Mouse (Mus musculus): Measurements from ENCODE around the gene Sult1a1.

Sult1a1 gene

DNA sequence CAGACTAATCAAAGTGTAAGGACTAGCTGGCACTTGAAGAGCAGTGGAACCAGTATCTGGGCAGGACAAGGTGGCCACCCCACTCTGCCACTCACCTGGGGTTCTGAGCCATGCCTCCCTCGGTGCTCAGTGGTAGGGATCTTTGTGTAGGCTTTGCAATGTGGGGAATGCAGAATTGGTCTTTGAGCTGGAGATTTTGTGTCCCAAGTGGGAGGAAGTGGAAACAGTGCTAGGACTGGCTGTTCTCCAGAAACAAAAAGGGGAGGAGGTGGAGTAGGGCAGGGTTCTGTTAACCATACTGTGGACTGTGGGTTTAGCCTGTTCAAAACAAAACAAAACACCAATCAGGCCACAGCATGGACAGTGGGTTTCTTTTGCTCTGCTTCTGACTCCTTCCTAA, at the start of gene Sult1a1:
TSS of gene Sult1a1 (minus strand) at position 226 of the 400 bp plus-strand sequence.
- in situ Hi-C loops (cut with MboI, MseI) = no loop called here

DNA sequence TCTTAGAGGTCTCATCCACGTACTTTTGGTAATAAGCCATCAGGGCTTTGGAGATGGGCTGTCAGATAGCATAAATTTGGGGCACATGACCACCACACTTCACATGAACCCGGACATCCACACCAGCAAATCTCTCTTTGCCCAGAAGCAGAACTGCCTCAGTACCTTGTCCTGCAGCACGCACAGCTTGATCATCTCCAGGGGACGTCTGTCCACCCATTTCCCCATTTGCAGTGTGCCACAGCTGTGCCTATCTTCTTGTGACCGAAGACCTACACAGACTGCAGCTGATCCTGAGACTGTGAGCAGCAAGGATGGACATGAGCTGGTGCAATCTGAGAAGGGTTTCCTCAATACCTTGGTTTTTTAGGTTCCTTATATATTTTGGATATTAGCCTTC, 49.4 kb upstream of the Sult1a1 start:
- in situ Hi-C loops (cut with MboI, MseI) = no loop called here

DNA sequence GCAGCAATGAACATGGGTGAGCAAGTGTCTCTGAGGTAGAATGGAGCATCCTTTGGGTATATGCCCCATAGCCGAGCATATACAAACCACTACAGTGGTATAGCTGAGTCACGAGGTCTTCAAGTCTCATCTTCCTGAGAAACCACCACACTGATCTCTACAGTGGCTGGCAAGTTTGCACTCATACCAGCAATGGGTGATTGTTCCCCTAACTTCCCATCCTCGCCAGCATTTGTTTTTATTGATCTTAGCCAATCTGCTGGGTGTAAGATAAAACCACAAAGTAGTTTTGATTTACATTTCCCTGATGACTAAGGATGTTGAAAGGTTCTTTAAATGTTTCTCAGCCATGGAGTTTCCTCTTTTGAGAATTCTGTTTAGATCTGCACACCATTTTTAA, 48.8 kb upstream of the Sult1a1 start:
- in situ Hi-C loops (cut with MboI, MseI) = no loop called here

DNA sequence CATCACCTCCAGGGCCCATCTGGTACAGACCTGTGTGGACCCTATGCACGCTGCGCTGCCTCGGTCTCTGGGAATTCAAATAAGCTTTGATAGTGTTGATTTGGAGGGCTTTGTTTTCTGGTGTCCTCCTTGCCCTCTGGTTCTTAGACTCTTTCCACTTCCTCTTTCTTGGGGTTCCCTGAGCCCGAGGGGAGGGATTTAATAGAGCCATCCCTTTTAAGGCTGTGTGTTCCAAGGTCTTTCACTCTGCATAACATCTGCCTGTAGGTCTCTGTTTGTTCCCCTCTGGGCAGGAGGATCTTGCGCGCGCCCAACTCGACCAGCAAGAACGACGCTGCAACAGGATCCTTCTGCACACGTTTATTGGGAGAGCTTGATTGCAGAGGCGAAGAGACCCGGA, 45.4 kb upstream of the Sult1a1 start:
- in situ Hi-C loops (cut with MboI, MseI) = no loop called here

DNA sequence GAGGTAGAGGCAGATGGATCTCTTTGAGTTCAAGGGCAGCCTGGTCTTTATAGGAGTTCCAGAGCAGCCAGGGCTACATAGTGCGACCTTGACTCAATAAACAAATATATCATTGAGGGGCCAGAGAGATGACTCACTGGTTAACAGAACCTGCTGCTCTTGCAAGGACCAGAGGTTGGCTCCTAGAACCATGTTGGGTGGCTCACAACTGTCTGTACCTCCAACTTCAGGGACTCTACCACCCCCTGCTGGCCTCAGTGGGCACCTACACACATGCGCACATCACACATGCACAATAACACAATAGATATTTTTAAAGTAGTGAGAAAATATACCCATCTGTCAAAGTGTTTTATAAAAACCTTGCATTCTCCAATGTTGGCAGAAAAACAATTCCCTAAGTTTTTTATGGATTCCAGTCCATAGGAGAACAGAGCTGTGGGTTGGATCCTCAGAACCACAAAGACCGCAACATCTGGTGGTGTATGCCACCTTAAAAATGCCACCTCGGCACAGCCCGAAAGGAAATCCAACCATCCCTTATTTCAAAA, 42.6 kb upstream of the Sult1a1 start:
- in situ Hi-C loops (cut with MboI, MseI) = no loop called here

DNA sequence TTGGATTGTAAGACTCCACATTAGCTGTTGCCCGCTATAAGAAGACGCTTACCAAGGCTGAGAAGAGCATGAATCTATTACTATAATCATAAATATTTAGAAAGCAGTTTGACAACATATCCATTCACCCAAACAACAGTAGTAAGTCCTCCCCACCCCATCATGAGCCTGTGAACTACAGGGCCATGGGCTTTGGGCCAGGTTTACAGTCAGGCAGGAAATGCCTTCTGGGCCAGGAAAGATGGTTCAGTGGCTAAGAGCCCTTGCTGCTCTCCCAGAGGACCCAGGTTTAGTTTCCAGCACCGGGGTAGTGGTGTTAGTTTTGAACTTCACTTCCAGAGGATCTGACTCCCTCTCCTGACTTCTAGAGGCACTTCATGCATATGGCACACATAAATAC, 41.3 kb upstream of the Sult1a1 start:
- in situ Hi-C loops (cut with MboI, MseI) = no loop called here

DNA sequence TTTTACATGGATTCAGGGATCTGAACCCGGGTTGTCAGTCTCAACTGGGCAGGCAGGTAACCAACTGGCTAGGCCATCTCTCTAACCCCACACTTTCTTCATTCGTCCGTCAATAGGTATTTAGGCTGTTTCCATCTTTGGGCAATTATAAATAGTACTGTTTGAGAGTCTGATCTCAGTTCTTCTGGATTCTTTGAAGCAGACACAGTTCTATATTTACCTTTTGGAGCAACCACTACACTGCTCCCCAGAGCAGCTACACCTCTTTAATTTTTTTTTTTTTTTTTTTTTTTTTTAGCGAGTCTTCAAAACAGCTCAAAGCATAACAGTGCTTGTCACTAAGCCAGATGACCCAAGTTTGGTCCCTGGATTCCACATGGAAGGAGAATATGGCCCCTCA, 39.4 kb upstream of the Sult1a1 start:
- in situ Hi-C loops (cut with MboI, MseI) = no loop called here

DNA sequence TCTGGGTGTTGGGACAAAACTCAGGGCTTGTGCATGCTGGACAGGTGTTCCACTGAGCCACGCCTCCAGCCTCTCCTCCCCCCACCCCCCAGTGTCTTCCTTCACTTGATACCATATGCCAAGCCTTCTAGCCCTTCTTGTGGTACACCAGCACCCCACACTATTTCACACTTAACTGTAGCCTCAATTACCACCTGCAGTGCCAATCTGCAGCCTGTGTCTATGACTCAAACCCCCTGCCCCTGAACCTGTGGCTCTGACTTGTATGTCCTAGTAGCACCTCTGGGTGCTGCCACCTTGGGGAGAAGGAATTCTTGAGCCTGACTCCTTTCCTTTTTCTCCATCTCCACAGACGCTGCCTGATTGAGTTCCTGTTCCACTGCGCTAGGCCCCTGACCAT, 35.7 kb upstream of the Sult1a1 start:
- in situ Hi-C loops (cut with MboI, MseI) = no loop called here

DNA sequence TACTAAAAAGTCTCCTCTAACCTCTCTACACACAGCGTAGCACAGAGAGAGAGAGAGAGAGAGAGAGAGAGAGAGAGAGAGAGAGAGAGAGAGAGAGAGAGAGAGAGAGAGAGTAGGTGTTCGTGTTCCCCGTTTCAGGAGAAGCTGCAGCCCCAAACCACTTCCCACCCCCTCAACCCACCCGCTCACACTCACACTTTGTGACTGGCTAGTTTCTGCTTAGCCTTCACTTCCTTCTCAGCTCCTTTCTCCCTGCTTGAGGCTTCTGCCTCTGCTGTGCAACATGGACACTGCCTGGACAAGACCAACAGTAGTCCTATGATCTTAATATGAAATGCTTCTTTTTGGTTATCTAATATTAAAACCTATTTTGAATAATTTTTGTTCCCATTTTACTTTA, 34.0 kb upstream of the Sult1a1 start:
- in situ Hi-C loops (cut with MboI, MseI) = no loop called here

DNA sequence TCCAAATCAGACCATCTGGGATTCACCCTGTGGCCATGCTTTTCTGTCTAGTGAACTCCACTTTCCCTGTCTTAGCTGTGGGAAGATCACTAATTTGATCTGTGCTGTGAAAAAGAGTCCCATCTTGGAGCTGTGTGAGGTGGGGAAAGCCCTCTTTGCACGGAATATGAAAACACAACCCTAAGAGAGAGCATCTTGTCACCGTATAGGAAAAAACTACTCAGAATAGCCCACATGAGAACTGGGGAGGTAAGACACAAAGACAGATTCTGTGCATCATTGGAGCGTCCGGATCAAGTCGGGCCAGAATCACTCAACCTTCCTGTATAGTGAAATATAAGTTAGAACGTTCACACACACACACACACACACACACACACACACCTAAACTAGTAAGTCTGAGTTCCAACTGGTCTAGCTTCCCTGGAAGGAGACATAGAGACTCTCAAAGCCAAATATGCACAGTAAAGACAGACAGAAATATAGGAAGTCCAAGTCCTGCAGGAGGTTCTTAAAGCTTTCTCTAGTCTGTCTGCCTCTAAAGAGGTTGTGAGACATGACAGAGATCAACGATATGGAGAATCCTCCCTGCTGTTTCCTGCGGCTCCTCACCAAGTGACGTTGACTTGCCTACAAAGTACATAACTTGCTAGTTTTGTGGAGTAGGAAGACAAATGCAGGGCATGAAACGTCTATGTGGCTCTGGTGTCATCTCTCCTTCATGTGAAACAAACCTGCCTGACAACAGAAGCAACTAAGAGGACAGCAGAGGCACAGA, 32.1 kb upstream of the Sult1a1 start:
- in situ Hi-C loops (cut with MboI, MseI) = loop anchor here (5.0 kb wide), 1 partner anchor 49 kb away; the partner anchor contains the start of gene Mapk3

DNA sequence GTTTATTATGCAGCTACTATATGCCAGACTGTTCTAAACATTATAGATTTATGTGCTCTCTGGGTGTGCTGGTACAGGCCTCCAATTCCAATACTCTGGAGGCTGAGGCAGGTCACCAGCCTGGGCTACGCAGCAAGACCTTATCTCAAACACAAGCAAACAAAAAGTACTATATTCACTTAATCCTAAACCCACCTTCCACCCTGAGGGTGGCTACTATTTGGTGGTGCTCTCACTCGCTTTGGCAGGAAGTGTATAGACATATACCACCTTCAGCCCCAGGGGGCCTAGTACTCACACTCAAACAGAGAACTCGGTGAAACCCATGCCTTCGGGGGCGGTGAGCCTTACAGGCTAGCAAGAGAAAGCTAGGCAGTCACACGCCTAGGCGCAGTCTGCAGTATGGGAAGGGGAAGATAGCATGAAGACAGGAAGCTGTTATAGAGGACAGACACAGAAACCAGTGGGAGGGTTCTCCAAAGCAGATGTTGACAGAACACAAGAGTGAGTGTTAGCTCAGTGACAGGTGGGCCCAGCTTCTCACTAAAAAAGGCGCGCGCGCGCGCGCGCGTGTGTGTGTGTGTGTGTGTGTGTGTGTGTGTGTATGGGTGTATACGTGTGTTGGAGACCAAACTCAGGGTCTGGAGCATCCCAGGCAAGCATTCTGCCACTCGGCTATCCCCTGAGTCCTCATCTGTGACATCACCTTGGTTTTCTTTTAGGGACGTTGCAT, 31.4 kb upstream of the Sult1a1 start, which contains the start of gene Coro1a:
TSS of gene Coro1a (minus strand) at position 346 of the 733 bp plus-strand sequence.
- in situ Hi-C loops (cut with MboI, MseI) = loop anchor here (5.0 kb wide), 1 partner anchor 50 kb away; the partner anchor contains the start of gene Mapk3

DNA sequence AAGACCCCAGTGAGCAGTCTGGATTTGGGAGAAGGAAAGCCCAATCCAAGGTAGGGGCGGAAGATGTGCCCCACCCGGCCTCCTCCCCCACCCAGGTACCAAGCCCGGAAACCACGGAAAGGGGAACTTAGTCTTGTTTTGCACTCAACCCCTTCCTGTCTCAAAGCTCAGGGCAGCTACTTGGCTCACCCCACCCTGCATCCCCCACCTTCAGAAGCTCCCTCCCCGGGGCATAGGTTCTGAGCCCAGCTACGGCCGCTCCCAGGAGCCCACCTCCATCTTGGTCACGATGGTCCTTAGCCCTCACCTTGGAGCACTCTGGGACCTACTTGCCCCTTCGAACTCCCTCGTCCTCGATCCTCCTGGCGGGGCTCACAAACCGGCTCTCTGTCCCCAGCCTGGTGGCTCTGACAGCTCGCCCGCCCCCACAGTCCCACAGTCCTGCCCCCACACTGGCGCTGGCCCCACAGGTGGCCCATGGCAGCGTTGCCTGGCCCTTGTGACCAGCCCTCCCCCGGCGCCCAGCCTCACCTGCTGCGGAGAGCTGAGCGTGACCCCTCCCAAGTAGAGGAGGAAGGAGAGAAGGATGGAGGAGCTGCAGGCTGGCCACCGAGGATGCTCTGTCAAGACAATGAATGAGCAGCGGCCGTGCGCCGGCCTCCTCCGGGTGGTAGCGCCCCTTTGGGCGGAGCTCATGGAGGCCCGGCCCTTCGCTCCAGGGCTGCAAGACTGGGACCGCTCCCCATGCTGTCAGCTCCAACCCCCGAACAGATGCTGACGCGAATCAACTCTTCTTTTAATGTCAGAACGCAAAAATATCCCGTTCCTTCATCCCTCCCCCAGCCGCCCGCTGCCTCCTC, 28.1 kb upstream of the Sult1a1 start:
- in situ Hi-C loops (cut with MboI, MseI) = loop anchor here (5.0 kb wide), 1 partner anchor 493 kb away; the partner anchor contains the start of gene Cd2bp2

DNA sequence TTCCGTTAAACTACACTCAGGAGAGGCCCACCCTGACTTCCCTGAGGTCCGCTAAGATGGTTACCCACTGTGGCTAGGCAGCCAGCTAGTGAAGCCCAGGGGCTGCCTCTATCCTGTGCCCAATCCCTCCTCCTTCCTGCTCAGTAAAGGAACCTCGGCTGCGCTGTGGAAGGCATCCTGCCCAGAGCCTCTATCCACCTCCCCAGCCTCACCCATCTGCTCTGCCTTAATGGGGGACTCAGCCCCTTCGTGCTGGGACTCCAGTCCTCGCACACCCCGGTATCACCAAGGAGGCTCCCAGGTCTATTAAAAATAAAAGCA, 27.5 kb upstream of the Sult1a1 start:
- in situ Hi-C loops (cut with MboI, MseI) = loop anchor here (5.0 kb wide), 1 partner anchor 494 kb away; the partner anchor contains the start of gene Cd2bp2

DNA sequence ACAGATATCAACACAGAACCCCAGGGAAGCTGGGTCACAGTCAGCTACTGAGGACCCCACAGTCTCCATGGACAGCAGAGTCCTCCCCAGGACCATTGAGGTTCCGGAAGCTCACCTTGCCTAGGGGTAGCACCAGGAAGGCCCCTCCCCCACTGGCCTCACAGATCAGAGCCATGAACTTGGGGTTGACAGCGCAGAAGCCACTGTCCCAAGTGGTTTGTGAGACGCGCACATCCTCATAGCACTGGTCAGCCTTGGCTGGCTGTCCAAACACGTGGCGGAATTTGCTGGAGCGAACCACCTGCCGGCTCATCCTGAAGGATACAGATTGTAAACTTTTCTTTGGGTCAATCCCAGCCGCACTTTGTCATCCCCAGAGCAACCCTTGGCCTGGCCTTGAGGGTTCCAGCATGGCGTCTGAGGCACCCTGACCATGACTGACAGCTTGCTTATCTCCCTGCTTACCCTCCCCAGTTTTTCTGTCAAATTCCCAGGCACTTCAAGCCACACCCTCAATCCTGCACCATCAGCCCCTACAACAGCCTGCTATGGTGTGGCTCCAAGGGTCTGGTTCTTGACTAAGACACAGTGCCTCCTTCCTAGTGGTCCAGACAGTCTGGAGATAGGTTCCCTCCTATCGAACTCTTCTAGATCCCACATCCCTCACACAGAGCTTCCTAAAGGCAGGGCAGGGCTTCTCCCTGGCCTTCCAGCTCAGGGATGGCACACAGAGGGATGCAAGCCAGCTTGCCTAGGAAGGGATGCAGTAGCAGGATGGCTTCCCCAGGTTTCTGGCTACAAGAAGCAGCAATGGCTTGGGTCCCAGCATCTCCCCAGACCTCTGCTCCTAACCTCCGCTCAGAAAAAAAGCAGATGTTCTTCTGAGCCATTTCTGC, 26.9 kb upstream of the Sult1a1 start:
- in situ Hi-C loops (cut with MboI, MseI) = loop anchor here (5.0 kb wide), 1 partner anchor 494 kb away; the partner anchor contains the start of gene Cd2bp2

DNA sequence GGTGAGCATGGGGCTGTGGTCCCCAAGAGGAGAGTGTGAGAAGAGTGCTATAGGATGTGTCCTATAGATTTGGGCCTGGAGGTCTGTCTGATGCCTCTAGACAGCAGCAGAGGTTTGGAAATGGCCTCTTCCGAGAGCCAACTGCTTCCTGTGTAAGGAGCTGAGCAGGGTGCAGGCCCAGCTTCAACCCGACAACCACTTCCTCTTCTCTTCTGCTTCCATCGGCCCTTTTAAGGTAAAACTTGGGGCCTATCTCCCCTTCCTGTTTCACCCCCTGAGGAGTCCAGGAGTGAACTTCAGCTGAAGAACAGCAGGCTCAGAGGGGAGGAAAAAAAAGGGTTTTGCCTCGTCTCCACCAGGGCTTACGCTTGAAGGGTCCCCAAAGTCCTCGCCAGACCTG, 26.1 kb upstream of the Sult1a1 start:
- in situ Hi-C loops (cut with MboI, MseI) = loop anchor here (5.0 kb wide), 1 partner anchor 495 kb away; the partner anchor contains the start of gene Cd2bp2

DNA sequence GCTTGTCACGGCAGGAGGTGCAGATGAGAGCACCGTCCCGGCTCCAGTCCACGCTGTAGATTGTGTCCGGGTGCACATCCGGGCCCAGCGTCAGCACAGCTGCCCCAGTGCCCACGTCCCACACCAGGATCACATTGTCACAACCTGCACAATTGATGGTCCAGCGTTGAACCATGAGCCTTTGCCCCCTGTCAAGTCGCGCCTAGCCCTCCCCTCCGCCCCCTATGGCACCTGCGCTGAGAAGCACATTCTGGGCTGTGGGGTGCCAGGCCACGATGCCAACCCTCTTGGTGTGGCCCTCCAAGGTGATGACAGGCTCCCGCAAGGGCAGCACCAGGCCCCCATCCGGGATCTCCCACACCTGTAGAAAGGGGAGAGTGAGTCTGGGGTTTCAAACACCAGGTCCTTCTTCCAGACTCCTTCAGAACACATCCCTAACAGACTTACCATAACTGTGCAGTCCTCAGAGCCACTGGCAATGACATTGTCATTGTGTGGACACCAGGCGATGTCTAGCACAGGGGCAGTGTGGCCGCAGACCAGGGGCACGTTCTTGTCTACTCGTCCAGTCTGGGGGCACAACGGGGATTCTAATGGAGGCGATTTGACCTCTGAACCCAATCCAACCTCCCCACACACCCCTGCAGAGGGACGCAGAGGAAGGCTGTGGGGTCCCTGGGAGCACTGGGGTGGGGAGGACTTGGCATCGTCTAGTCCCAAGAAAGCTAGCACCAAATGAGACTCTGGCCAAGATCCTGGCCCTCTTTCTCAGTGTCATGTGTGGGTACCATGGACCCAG, 25.5 kb upstream of the Sult1a1 start:
- in situ Hi-C loops (cut with MboI, MseI) = loop anchor here (5.0 kb wide), 1 partner anchor 496 kb away; the partner anchor contains the start of gene Cd2bp2

DNA sequence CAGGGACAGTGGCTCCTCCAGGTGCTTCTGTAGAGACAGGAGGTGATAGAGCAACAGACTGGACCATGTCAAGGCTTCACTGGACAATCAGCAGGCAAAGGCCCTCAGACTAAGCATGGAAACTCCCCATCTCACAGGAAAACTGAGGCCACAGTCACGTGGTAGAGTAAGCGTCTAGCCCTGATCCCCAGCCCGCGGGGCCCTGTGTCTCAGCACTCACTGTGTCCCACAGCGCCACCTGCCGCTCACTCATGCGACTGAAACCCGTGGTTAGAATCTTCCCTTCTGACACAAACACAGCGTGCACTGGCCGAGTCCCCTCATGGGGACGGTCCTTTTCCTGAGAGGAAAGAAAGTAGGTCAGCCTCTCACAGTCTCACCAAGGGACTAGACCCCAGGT, 24.8 kb upstream of the Sult1a1 start:
- in situ Hi-C loops (cut with MboI, MseI) = loop anchor here (5.0 kb wide), 1 partner anchor 496 kb away; the partner anchor contains the start of gene Cd2bp2

DNA sequence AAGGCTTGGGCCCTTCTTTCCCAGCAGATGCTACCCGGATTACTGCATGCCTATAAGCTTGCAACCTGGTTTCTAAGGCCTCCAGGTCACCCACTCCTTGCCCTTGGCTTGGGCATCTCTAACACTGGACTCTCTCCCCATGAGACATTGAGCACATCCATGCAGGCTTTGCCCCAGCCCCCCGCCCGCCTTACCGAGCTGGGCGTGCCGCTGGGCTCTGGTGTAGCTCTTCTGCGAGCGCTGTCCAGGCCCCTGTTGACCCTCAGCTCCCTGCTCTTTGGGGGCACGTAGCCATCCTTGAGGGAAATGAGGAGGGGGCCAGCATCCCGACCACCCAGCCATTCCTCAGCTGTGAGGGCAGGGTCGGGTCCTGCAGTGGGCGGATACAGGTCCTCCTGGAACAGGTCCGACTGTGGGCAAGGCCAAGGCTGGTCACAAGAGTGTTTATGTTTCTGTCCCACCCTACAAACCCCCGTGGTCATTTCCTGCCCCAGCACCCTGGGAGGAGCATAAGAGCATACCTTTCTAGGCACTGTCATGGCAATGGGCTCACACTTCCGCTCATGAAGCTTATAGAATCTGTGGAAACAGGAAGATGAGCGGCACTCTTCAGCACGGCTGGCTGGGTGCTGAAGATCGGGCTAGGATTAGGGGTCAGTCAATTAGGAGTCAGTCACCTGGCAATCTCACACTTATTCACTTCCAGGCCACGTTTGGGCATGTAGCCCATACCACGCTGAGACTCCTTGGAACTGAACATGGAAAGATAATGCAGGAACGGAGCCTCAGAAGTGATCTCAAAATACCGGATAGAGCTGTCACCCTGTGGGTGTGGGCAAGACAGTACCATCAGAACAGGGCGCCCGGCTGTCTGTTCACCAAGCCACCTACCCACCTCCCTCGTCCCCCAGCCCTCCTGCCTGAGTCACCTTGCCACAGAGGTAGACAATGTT, 24.1 kb upstream of the Sult1a1 start:
- in situ Hi-C loops (cut with MboI, MseI) = loop anchor here (5.0 kb wide), 1 partner anchor 497 kb away; the partner anchor contains the start of gene Cd2bp2
